Mouse (Mus musculus): ENCODE measurements around the gene Aprt.

DNA sequence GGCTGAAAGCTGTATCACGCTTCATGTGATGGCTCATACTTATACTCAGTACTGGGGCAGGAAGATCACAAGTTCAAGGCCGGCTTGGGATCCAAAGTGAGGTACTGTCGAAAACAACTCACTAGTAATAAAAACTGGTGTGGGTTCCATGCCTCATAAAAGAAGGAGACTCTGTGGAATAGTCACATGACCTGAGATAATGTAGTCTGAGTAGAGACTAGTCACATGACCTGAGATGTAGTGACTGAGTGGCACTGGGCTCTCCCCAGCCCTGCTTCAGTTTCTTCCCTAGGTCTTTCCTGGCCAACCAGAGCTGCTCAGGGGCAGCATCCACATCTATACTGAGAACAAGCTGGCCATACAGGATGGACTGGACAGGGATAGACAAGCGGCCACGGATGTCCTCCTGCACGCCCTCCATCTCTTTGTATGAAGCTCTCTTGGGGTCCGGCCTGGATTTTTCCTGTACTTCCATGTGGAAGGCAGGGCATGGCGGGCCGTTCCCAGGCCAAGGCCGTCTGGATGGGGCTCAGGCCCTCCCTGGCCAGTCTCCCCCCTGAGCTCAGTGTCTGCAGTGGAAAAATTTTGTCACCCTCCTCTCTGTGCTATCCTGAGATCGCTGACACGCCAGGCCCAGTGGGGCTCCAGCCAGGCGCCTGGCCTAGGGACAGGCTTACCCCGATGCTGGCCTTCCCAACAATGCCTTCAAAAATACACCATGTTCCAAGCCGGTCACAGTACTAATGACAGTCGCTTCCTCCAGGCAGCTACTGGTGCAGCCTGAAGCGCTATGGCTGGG lies 47.3 kb upstream of the Aprt start:
- TF ChIP-seq CTCF (conservative IDR thresholded peaks at IDR 0.05; ENCODE audit: low read length) (no peak), POU5F1 (IDR thresholded peaks at IDR 0.05; ENCODE audit: borderline replicate concordance, low read length) (no peak), NANOG (IDR thresholded peaks at IDR 0.05; ENCODE audit: borderline replicate concordance, low read length) (no peak)
